In genomic region chr17:73796789-73797188, GRCm38 (mm10) we compare ENCODE assay signal across 16 mouse cellular contexts. TPM values are rescaled to one million over a fixed set of nuclear protein-coding genes. Genes with fewer than 3 reads are reported as not detected.
DNase-seq lines count a peak whose midpoint lies in the region; ATAC-seq lines count a peak whose summit lies in the region.
"Had no signal": no experiment of that assay in that cellular context is flagged by ENCODE, and none has a peak within 500 bp of the region (broad histone marks: within the 10 kb centered on the region; RNA-seq: fewer than 3 reads in every experiment).

No protein-coding gene starts in this region.

- no peaks in the 10 kb centered on the region for H3K36me3 ChIP-seq in lung, embryonic 15.5 days
- no peaks in the 10 kb centered on the region for H3K36me3 ChIP-seq in intestine, embryonic 14.5 days (ENCODE audit: control insufficient read depth, insufficient read depth, low read length)
- no peaks in the 10 kb centered on the region for H3K36me3 ChIP-seq in kidney, embryonic 16.5 days (ENCODE audit: insufficient read depth, low read length)
- H3K36me3 ChIP-seq: heart, embryonic 12.5 days; hindbrain, embryonic 12.5 days; limb, embryonic 13.5 days; liver, embryonic 13.5 days; neural tube, embryonic 12.5 days had no signal

- no peak overlapping the region for H3K4me2 ChIP-seq in lung, embryonic 15.5 days
- H3K4me2 ChIP-seq in intestine, embryonic 14.5 days (ENCODE audit: low read length): no peak overlapping the region
- no peak overlapping the region for H3K4me2 ChIP-seq in kidney, embryonic 16.5 days (replicated peaks; ENCODE audit: low read depth, low read length)
- H3K4me2 ChIP-seq: heart, embryonic 12.5 days; hindbrain, embryonic 12.5 days; limb, embryonic 13.5 days; liver, embryonic 13.5 days; midbrain, embryonic 11.5 days; neural tube, embryonic 12.5 days had no signal

- intact Hi-C loops in gastrocnemius, postnatal 14 days (cut with DNase I; ENCODE audit: low total_unique reads): no loop called here

- no peaks in the 10 kb centered on the region for H3K9me3 ChIP-seq in lung, embryonic 15.5 days
- no peaks in the 10 kb centered on the region for H3K9me3 ChIP-seq in intestine, embryonic 14.5 days (ENCODE audit: control insufficient read depth, low read length)
- H3K9me3 ChIP-seq in kidney, embryonic 16.5 days (ENCODE audit: low read length): no peaks in the 10 kb centered on the region
- H3K9me3 ChIP-seq: heart, embryonic 12.5 days; hindbrain, embryonic 12.5 days; limb, embryonic 13.5 days; liver, embryonic 13.5 days; neural tube, embryonic 12.5 days had no signal

- no peak overlapping the region for H3K4me3 ChIP-seq in lung, embryonic 15.5 days
- H3K4me3 ChIP-seq in intestine, embryonic 14.5 days (ENCODE audit: low read depth, low read length): no peak overlapping the region
- no peak overlapping the region for H3K4me3 ChIP-seq in kidney, embryonic 16.5 days (ENCODE audit: low read length)
- H3K4me3 ChIP-seq: heart, embryonic 12.5 days; hindbrain, embryonic 12.5 days; limb, embryonic 13.5 days; liver, embryonic 13.5 days; neural tube, embryonic 12.5 days had no signal

- no peak for DNase-seq in lung, postnatal 25 days (ENCODE audit: low spot score)
- no peak for DNase-seq in intestine, embryonic 14.5 days (ENCODE audit: low spot score)
- peak; percentile 37 for DNase-seq in large intestine, adult 2 months (ENCODE audit: low read depth, low spot score)
- DNase-seq in thymus, postnatal 36 days: no peak
- DNase-seq in gastrocnemius, postnatal 14 days: no peak
- DNase-seq: adrenal gland, adult 2 months; cerebellum, adult 8-10 months; heart, postnatal 14 days; liver, embryonic 13.5 days had no signal

- H3K4me1 ChIP-seq in lung, embryonic 15.5 days: no peaks in the 10 kb centered on the region
- H3K4me1 ChIP-seq in intestine, embryonic 14.5 days (replicated peaks; ENCODE audit: control insufficient read depth, insufficient read depth, low read length): no peaks in the 10 kb centered on the region
- H3K4me1 ChIP-seq in kidney, embryonic 16.5 days (ENCODE audit: insufficient read depth, low read length): no peaks in the 10 kb centered on the region
- H3K4me1 ChIP-seq: heart, embryonic 12.5 days; hindbrain, embryonic 12.5 days; limb, embryonic 13.5 days; liver, embryonic 13.5 days; neural tube, embryonic 12.5 days had no signal

- no peak overlapping the region for H3K9ac ChIP-seq in lung, embryonic 15.5 days
- H3K9ac ChIP-seq in intestine, embryonic 14.5 days (ENCODE audit: low read length): no peak overlapping the region
- H3K9ac ChIP-seq in kidney, embryonic 16.5 days (replicated peaks; ENCODE audit: low read length): no peak overlapping the region
- H3K9ac ChIP-seq: heart, embryonic 12.5 days; hindbrain, embryonic 12.5 days; limb, embryonic 13.5 days; liver, embryonic 13.5 days; neural tube, embryonic 12.5 days had no signal

- WGBS in lung, embryonic 15.5 days: 24% methylated on average over 6 of the region's 6 CpGs
- 29% methylated on average over 6 of the region's 6 CpGs for WGBS in intestine, embryonic 14.5 days
- WGBS in kidney, embryonic 16.5 days: 28% methylated on average over 6 of the region's 6 CpGs
- 6% methylated on average over 6 of the region's 6 CpGs for WGBS in large intestine, adult 2 months

- H3K27ac ChIP-seq in lung, embryonic 15.5 days: no peak overlapping the region
- no peak overlapping the region for H3K27ac ChIP-seq in intestine, embryonic 14.5 days (ENCODE audit: low read depth)
- no peak overlapping the region for H3K27ac ChIP-seq in kidney, embryonic 16.5 days (ENCODE audit: low read length)
- H3K27ac ChIP-seq: hindbrain, embryonic 12.5 days; limb, embryonic 13.5 days; liver, embryonic 13.5 days; neural tube, embryonic 12.5 days had no signal

- ATAC-seq in lung, embryonic 15.5 days (ENCODE audit: borderline replicate concordance, extremely low read depth, low FRiP score, low TSS enrichment): peak; percentile 64; the same call in 1 of the 2 replicates
- peak; percentile 60; the same call in 1 of the 2 replicates for ATAC-seq in intestine, embryonic 14.5 days (replicated peaks; ENCODE audit: low FRiP score, low TSS enrichment, low read depth)
- ATAC-seq in kidney, embryonic 16.5 days (ENCODE audit: low FRiP score, low TSS enrichment): peak; percentile 35; the same call in 1 of the 2 replicates

- H3K27me3 ChIP-seq in lung, embryonic 15.5 days: no peaks in the 10 kb centered on the region
- 0 out of 2 replicates have a peak, but pooled peaks cover 3% of the 10 kb centered on the region for H3K27me3 ChIP-seq in intestine, embryonic 14.5 days (replicated peaks; ENCODE audit: control insufficient read depth, insufficient read depth, low read length)
- no peaks in the 10 kb centered on the region for H3K27me3 ChIP-seq in kidney, embryonic 16.5 days (ENCODE audit: insufficient read depth, low read length)
- H3K27me3 ChIP-seq: heart, embryonic 12.5 days; hindbrain, embryonic 12.5 days; limb, embryonic 13.5 days; liver, embryonic 13.5 days; neural tube, embryonic 12.5 days had no signal

RNA-seq across cellular contexts. Expression of gene Ehd3, which starts 7.1 kb away (rescaled TPM):
- polyA plus RNA-seq in lung, embryonic 15.5 days (2015; fragmentation: Nextera tagmentation; extraction: Ambion mirVana): 9.7 and 11.1 TPM in 2 replicates
- 6.8 and 7.4 TPM in 2 replicates for polyA plus RNA-seq in intestine, embryonic 14.5 days (2014; fragmentation: Nextera tagmentation; extraction: Ambion mirVana)
- polyA plus RNA-seq in kidney, embryonic 16.5 days (2015; fragmentation: Nextera tagmentation; extraction: Ambion mirVana): 20.9 and 26.4 TPM in 2 replicates
- 4.3 and 5.3 TPM in 2 replicates for polyA plus RNA-seq in large intestine, adult 2 months (2012; rRNA removed)
- 1 to 10 TPM; 4.9 to 5.0 TPM for total RNA-seq in gastrocnemius, postnatal 14 days (2021)
